Mouse (Mus musculus): ENCODE measurements around the gene Etfb. TPM values are rescaled to one million over a fixed set of nuclear protein-coding genes. Genes with fewer than 3 reads are reported as not detected.

Etfb gene
- polyA plus RNA-seq, 1 experiment from 2014 or later = 206 TPM

DNA sequence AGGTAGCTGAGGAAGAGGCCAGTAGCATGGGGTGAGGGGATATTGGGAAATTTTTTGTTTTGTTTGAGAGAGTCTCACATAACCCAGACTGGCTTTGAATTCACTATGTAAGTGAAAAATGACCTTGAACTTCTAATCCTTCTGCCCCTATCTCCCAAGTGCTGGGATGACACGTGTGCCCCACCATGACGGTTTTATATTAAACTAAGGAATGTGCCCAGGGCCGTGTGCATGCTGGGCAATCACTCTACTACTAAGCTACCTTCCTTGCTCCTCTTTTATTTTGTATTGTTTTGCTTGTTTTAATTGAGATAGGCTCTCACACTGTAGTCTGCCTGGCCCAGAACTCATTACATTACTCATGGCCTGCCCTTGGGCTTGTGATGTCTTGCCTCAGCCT, 2.8 kb upstream of the Etfb start:
- WGBS = 83% methylated on average over 3 of the region's 3 CpGs
- H3K4me1 ChIP-seq (replicated peaks; ENCODE audit: control insufficient read depth, insufficient read depth, low read length) = no peaks in the 10 kb centered on the region
- ATAC-seq (ENCODE audit: low FRiP score) (no peak), DNase-seq (ENCODE audit: low spot score) (no peak)
- H3K9me3 ChIP-seq (ENCODE audit: control insufficient read depth, low read length) = no peaks in the 10 kb centered on the region
- H3K4me3 ChIP-seq (ENCODE audit: low read depth, low read length) = no peak overlapping the region
- no peak overlapping the region for H3K27ac ChIP-seq (ENCODE audit: low read depth, low read length)
- no peaks in the 10 kb centered on the region for H3K36me3 ChIP-seq (ENCODE audit: control insufficient read depth, insufficient read depth, low read length)
- H3K4me2 ChIP-seq (replicated peaks; ENCODE audit: low read depth, low read length) = no peak overlapping the region
- no peak overlapping the region for H3K9ac ChIP-seq (ENCODE audit: low read depth, low read length)
- no peaks in the 10 kb centered on the region for H3K27me3 ChIP-seq (ENCODE audit: control insufficient read depth, insufficient read depth, low read length)

GRCm38 (mm10) chr7:43442684-43443083, 1.2 kb upstream of the Etfb start:
- H3K9me3 ChIP-seq (ENCODE audit: control insufficient read depth, low read length) = no peaks in the 10 kb centered on the region
- H3K9ac ChIP-seq (ENCODE audit: low read depth, low read length) = peak overlapping the region; percentile 73
- DNase-seq (ENCODE audit: low spot score) = no peak
- H3K27ac ChIP-seq (ENCODE audit: low read depth, low read length) = peak overlapping the region; percentile 76
- no peaks in the 10 kb centered on the region for H3K36me3 ChIP-seq (ENCODE audit: control insufficient read depth, insufficient read depth, low read length)
- WGBS = 13% methylated on average over 9 of the region's 9 CpGs
- no peak; the same call in 1 of the 2 replicates for ATAC-seq (ENCODE audit: low FRiP score)
- no peaks in the 10 kb centered on the region for H3K4me1 ChIP-seq (replicated peaks; ENCODE audit: control insufficient read depth, insufficient read depth, low read length)
- H3K4me2 ChIP-seq (replicated peaks; ENCODE audit: low read depth, low read length) = peak overlapping the region; percentile 83
- H3K27me3 ChIP-seq (ENCODE audit: control insufficient read depth, insufficient read depth, low read length) = no peaks in the 10 kb centered on the region
- H3K4me3 ChIP-seq (ENCODE audit: low read depth, low read length) = peak overlapping the region; percentile 54

GRCm38 (mm10) chr7:43443126-43443916, 562 bp upstream of the Etfb start:
- ATAC-seq (ENCODE audit: low FRiP score) (peak; percentile 88), DNase-seq (ENCODE audit: low spot score) (peak; percentile 75)
- Histone ChIP-seq H3K36me3 (ENCODE audit: control insufficient read depth, insufficient read depth, low read length) (no peaks in the 10 kb centered on the region), H3K4me2 (replicated peaks; ENCODE audit: low read depth, low read length) (peak overlapping the region; percentile 83), H3K27ac (ENCODE audit: low read depth, low read length) (peak overlapping the region; percentile 76), H3K9me3 (ENCODE audit: control insufficient read depth, low read length) (no peaks in the 10 kb centered on the region), H3K4me1 (replicated peaks; ENCODE audit: control insufficient read depth, insufficient read depth, low read length) (no peaks in the 10 kb centered on the region), H3K4me3 (ENCODE audit: low read depth, low read length) (peak overlapping the region; percentile 54), H3K27me3 (ENCODE audit: control insufficient read depth, insufficient read depth, low read length) (no peaks in the 10 kb centered on the region), H3K9ac (ENCODE audit: low read depth, low read length) (peak overlapping the region; percentile 73)
- 1% methylated on average over 36 of the region's 36 CpGs for WGBS

DNA sequence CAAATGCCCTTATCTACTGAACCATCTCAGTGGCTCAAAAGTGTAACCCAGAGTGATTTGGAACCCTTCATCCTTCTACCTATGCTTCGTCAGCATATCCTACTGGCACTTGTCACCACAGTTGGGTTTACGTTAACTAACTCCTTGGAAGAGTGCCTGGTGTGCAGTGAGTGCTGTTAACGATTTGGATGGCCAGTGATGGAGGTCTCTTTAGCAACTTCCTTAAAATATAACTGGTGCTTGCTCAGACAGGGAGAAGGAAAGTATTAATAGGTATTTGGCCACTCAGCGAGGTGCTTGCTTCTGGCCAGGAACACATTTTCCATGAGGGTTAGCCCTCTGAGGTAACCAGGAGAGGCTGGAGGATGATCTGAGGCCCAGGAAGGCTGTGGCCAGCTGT, 3.9 kb downstream of the Etfb start:
- Histone ChIP-seq H3K4me3 (ENCODE audit: low read depth, low read length) (no peak overlapping the region), H3K27ac (ENCODE audit: low read depth, low read length) (no peak overlapping the region), H3K36me3 (ENCODE audit: control insufficient read depth, insufficient read depth, low read length) (no peaks in the 10 kb centered on the region), H3K9me3 (ENCODE audit: control insufficient read depth, low read length) (no peaks in the 10 kb centered on the region), H3K27me3 (ENCODE audit: control insufficient read depth, insufficient read depth, low read length) (no peaks in the 10 kb centered on the region), H3K9ac (ENCODE audit: low read depth, low read length) (no peak overlapping the region), H3K4me2 (replicated peaks; ENCODE audit: low read depth, low read length) (no peak overlapping the region), H3K4me1 (replicated peaks; ENCODE audit: control insufficient read depth, insufficient read depth, low read length) (no peaks in the 10 kb centered on the region)
- DNase-seq (ENCODE audit: low spot score) (no peak), ATAC-seq (ENCODE audit: low FRiP score) (no peak)
- WGBS = 98% methylated on average over 4 of the region's 4 CpGs

- Histone ChIP-seq H3K27me3 (ENCODE audit: control insufficient read depth, insufficient read depth, low read length) (no peaks in the 10 kb centered on the region), H3K4me3 (ENCODE audit: low read depth, low read length) (no peak overlapping the region), H3K4me1 (replicated peaks; ENCODE audit: control insufficient read depth, insufficient read depth, low read length) (no peaks in the 10 kb centered on the region), H3K9me3 (ENCODE audit: control insufficient read depth, low read length) (no peaks in the 10 kb centered on the region), H3K4me2 (replicated peaks; ENCODE audit: low read depth, low read length) (no peak overlapping the region), H3K36me3 (ENCODE audit: control insufficient read depth, insufficient read depth, low read length) (no peaks in the 10 kb centered on the region), H3K9ac (ENCODE audit: low read depth, low read length) (no peak overlapping the region), H3K27ac (ENCODE audit: low read depth, low read length) (no peak overlapping the region)
- DNase-seq (ENCODE audit: low spot score) (no peak), ATAC-seq (ENCODE audit: low FRiP score) (no peak)
- WGBS = 89% methylated on average over 2 of the region's 3 CpGs
Measured at GRCm38 (mm10) chr7:43448246-43448645, 4.4 kb downstream of the Etfb start.

DNA sequence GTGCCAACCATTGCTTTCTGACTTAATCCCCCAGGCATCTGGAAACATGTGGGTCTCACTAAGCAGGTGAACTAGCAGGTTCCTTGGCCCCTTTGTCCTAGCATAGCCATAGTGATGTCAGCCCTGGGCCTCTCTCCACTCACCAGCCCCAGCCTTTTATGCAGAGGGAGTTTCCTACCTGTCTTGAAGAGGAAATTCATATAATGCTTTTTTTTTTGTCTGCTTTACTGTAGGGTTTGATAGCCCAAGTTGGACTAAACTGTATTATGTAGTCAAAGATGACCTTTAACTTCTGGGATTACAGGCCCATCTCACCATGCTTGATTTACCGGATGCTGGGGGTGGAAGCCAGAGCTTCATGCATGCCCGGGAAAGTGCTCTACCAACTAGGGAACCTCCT, 5.9 kb downstream of the Etfb start:
- no peaks in the 10 kb centered on the region for H3K9me3 ChIP-seq (ENCODE audit: control insufficient read depth, low read length)
- 88% methylated on average over 2 of the region's 2 CpGs for WGBS
- no peak for DNase-seq (ENCODE audit: low spot score)

GRCm38 (mm10) chr7:43451726-43452125, 7.8 kb downstream of the Etfb start:
- DNase-seq (ENCODE audit: low spot score) (no peak), ATAC-seq (ENCODE audit: low FRiP score) (no peak)
- H3K36me3 ChIP-seq (ENCODE audit: control insufficient read depth, insufficient read depth, low read length) = no peaks in the 10 kb centered on the region
- H3K4me1 ChIP-seq (replicated peaks; ENCODE audit: control insufficient read depth, insufficient read depth, low read length) = no peaks in the 10 kb centered on the region
- 97% methylated on average over 11 of the region's 11 CpGs for WGBS
- no peak overlapping the region for H3K27ac ChIP-seq (ENCODE audit: low read depth, low read length)
- no peaks in the 10 kb centered on the region for H3K9me3 ChIP-seq (ENCODE audit: control insufficient read depth, low read length)
- H3K4me3 ChIP-seq (ENCODE audit: low read depth, low read length) = no peak overlapping the region
- no peak overlapping the region for H3K9ac ChIP-seq (ENCODE audit: low read depth, low read length)
- no peaks in the 10 kb centered on the region for H3K27me3 ChIP-seq (ENCODE audit: control insufficient read depth, insufficient read depth, low read length)
- H3K4me2 ChIP-seq (replicated peaks; ENCODE audit: low read depth, low read length) = no peak overlapping the region

More for the DNA sequence above, 5.9 kb downstream of the Etfb start:
- Histone ChIP-seq H3K4me3 (ENCODE audit: low read depth, low read length) (no peak overlapping the region), H3K27me3 (ENCODE audit: control insufficient read depth, insufficient read depth, low read length) (no peaks in the 10 kb centered on the region), H3K4me2 (replicated peaks; ENCODE audit: low read depth, low read length) (no peak overlapping the region), H3K27ac (ENCODE audit: low read depth, low read length) (no peak overlapping the region), H3K36me3 (ENCODE audit: control insufficient read depth, insufficient read depth, low read length) (no peaks in the 10 kb centered on the region), H3K9ac (ENCODE audit: low read depth, low read length) (no peak overlapping the region), H3K4me1 (replicated peaks; ENCODE audit: control insufficient read depth, insufficient read depth, low read length) (no peaks in the 10 kb centered on the region)
- no peak for ATAC-seq (ENCODE audit: low FRiP score)

DNA sequence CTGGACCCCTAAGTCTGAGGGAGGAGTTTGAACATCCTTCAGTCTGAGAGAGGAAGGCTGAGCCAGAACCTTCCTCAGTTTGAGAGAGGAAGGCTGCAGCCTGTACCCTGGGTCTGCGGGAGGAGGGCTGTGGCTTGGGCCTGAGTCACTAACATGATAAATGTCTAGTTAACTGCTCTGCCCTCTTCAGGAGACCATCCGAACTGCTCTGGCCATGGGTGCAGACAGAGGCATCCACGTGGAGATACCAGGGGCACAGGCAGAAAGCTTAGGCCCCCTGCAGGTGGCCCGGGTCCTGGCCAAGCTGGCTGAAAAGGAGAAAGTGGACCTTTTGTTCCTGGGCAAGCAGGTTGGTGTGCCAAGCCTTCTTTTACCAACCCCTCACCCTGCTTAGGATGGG, 8.7 kb downstream of the Etfb start:
- ATAC-seq (ENCODE audit: low FRiP score) (peak; percentile 54; the same call in 1 of the 2 replicates), DNase-seq (ENCODE audit: low spot score) (no peak)
- Histone ChIP-seq H3K27ac (ENCODE audit: low read depth, low read length) (no peak overlapping the region), H3K4me2 (replicated peaks; ENCODE audit: low read depth, low read length) (no peak overlapping the region), H3K9ac (ENCODE audit: low read depth, low read length) (no peak overlapping the region), H3K4me3 (ENCODE audit: low read depth, low read length) (no peak overlapping the region), H3K36me3 (ENCODE audit: control insufficient read depth, insufficient read depth, low read length) (no peaks in the 10 kb centered on the region), H3K9me3 (ENCODE audit: control insufficient read depth, low read length) (no peaks in the 10 kb centered on the region), H3K27me3 (ENCODE audit: control insufficient read depth, insufficient read depth, low read length) (no peaks in the 10 kb centered on the region), H3K4me1 (replicated peaks; ENCODE audit: control insufficient read depth, insufficient read depth, low read length) (no peaks in the 10 kb centered on the region)
- 50% methylated on average over 4 of the region's 4 CpGs for WGBS
